Mouse (Mus musculus) gastrocnemius, adult 2 months (tissue): Measurements from ENCODE around the gene Usp39. TPM values are rescaled to one million over a fixed set of nuclear protein-coding genes. Genes with fewer than 3 reads are reported as not detected.

Experiments used
- DNase-seq: peaks from one replicate; pipeline ENCODE4 v3.0.0; 2022
- H3K27ac ChIP-seq: fragments of 200-600 bp; 2 replicates; pipeline ENCODE4 v1.8.1; 2022; ENCODE audit warnings: mild to moderate bottlenecking
- H3K4me3 ChIP-seq: fragments of 200-600 bp; 2 replicates; pipeline ENCODE4 v1.8.1; 2022; ENCODE audit warnings: mild to moderate bottlenecking, moderate library complexity
- CTCF ChIP-seq: fragments of 200-600 bp; IDR thresholded peaks from 2 replicates; pipeline ENCODE4 v1.8.1; 2022; ENCODE audit warnings: antibody characterized with exemption, mild to moderate bottlenecking, moderate library complexity
- intact Hi-C: fragments of 180-260 bp; cut with DNase I; formaldehyde crosslinking; loops from one replicate; pipeline ENCODE4 v1.15.1; 2025
- total RNA-seq, 2 experiments: library from RNA; stranded (reverse); gene quantifications; 2 replicates each; pipeline ENCODE4 v1.2.3; 2021

The Usp39 gene
- total RNA-seq, 2 experiments from 2014 or later = 16.4 to 18.4 TPM

DNA sequence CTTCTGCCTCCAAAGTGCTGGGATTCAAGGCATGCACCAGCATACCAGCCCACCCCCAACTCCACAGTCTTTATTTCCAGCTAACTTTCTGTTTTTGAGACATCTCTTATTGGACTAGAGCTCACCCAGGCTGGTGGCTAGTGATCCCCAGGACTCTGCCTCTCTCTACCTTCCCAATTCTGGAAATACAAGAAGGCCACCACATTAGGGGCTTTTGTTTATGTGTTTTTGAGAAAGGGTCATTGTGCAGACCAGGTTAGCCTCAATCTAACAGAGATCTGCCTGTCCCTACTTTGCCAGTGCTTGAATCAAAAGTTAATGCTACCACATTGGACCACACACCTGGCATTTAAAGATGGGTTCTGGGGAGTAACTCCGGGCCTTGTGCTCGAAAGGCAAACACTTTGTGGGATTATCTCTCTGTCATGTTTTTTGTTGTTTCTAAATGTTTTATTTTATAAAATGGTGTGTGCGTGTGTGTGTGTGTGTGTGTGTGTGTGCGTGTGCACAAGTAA is 22.5 kb upstream of the Usp39 start:
- no peak overlapping the region for H3K27ac ChIP-seq
- no peak for DNase-seq

GRCm38 (mm10) chr6:72366844-72367443 is 22.0 kb upstream of the Usp39 start, which contains the start of gene Rnf181:
Rnf181 (minus strand) TSS chr6:72366956.
- Histone ChIP-seq H3K4me3 (no peak within 1 kb of the TSS), H3K27ac (no peak within 1 kb of the TSS)
- intact Hi-C loops = no loop called here
- no peak for TF ChIP-seq CTCF
- DNase-seq = no peak

More for the DNA sequence above, 22.5 kb upstream of the Usp39 start:
- no peak overlapping the region for H3K4me3 ChIP-seq
- intact Hi-C loops = no loop called here
- TF ChIP-seq CTCF = no peak

GRCm38 (mm10) chr6:72366304-72366703 is 21.3 kb upstream of the Usp39 start:
- Histone ChIP-seq H3K4me3 (no peak overlapping the region), H3K27ac (no peak overlapping the region)
- intact Hi-C loops = no loop called here
- TF ChIP-seq CTCF = no peak
- DNase-seq = no peak

DNA sequence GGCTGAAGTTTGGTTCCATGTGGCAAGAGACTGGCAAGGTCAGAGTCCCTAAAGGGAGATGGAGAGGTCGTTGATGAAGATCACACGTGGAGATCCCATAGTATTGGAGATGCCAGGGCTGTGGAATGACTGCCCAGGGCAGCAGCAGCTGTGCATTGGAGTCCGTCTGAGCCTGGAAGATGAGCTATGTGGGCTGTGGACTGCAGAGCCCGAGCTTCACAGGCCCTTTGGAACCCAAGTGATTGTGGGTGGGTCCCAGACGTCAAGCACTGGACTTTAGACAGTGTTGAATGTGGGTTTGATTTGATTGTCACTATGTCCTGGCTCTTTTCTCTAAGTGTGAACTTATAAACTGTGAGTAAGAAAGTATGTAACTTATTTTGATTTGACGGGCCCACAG is 20.0 kb upstream of the Usp39 start:
- intact Hi-C loops = no loop called here
- TF ChIP-seq CTCF = no peak
- DNase-seq = no peak
- Histone ChIP-seq H3K4me3 (no peak overlapping the region), H3K27ac (no peak overlapping the region)

- intact Hi-C loops = no loop called here
- peak; percentile 44 for TF ChIP-seq CTCF
Measured at GRCm38 (mm10) chr6:72364009-72364408, 19.0 kb upstream of the Usp39 start.

DNA sequence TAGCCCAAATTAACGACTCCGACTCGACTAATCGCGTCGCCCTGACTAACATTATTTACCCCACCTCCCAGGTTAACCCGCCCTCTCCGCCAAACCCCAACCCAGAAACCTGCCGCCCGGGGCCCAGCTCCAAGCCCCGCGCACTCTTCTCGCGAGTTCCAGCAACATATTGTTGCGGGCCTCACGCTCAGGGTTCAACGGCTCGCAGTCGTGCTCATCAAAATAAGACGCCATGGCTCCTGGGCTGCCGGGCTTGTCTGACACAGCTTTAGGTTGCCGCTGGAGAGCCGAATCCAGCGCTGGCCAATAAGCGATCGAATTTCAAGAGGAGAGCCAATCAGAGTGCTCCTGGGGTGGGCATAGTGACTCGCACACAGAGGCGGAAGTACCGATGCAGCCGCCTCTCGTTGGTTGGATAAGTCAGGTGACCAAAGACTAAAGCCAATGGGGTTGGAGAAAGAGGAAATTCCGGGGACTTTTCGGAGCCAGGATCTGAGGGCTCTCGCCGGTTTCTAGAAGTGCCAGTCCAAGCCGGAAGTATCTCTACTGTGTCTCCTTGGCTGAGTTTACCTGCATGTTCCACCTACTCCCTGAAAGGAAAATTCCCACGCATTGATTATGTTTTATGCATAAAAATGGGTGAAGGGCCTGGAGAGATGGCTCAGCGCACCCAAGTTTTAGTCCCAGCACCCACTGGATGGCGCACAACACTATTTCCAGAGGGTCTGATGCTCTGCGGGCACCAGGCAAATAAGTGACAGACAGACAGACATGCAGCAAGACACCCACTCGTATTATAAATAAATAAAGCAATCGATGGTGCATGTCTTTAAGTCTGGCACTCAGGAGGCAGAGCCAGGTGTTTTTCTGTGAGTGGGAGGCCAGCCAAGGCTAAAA is 17.4 kb upstream of the Usp39 start:
- Histone ChIP-seq H3K4me3 (peak overlapping the region; percentile 86), H3K27ac (peak overlapping the region; percentile 93)
- intact Hi-C loops = loop anchor here (2.0 kb wide), 1 partner anchor 40 kb away; no protein-coding TSS in a partner anchor
- peak; percentile 57 for TF ChIP-seq CTCF
- DNase-seq = peak; percentile 96

More at GRCm38 (mm10) chr6:72364009-72364408, 19.0 kb upstream of the Usp39 start:
- Histone ChIP-seq H3K27ac (no peak overlapping the region), H3K4me3 (no peak overlapping the region)
- no peak for DNase-seq

DNA sequence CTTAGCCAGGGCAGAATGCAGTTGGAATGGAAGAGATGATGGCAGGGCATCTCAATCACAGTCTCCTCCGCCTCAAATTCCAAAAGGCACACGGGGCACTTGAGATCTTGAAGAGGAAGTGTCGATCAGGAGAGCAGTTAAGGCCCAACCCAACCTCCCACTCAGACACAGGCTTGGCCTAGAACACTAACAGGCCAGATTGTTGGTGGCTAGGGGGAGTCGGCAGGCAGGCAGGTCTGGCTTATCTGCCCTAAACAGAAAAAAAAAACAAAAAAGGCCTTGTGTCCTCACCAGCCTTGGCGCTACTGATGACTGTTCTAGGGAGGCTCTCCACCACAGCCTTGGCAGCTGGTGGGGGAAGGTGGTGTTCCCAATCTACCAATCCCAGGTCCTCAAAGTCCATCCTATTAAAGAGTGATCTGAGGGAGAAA is 16.2 kb upstream of the Usp39 start:
- Histone ChIP-seq H3K4me3 (peak overlapping the region; percentile 86), H3K27ac (no peak overlapping the region)
- no peak for DNase-seq
- no peak for TF ChIP-seq CTCF
- intact Hi-C loops = no loop called here

GRCm38 (mm10) chr6:72360599-72360935 is 15.6 kb upstream of the Usp39 start:
- no peak for TF ChIP-seq CTCF
- no peak for DNase-seq
- Histone ChIP-seq H3K27ac (0 out of 2 replicates have a peak overlapping the region, but pooled peaks have one; percentile 25), H3K4me3 (no peak overlapping the region; the same call in 1 of the 2 replicates)
- intact Hi-C loops = no loop called here

DNA sequence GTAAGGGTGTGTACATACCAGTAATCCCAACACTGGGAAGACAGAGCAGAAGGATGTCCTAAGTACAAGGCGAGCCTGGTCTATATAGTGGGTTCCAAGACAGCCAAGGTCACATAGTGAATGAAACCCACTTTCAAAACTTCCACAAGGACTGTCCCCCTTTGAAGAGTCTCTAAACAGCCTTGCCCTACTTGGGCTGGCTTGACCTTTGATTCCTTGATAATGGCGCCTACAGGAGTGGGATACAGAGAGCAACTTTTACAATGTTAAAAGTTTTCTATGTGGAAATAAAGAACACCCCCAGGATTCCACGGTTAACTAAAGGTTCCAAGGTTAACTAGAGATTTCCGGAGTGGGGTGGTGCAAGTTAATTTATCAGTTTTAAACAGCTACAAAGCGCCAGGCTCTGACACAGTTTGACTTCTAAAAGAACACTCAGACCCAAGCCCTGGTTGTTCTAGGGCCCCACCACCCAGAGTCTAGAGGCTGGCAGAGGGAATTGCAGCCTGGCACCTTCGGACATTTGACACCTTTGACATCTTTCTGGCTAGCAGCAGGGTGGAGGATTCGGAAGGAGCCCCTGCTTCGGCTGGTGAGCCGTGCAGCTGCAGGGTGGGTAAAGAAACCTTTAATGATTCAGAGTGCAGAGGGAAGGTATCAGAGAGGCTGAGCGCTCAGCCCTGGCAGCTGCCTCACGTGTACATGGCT is 15.1 kb upstream of the Usp39 start:
- Histone ChIP-seq H3K4me3 (no peak overlapping the region), H3K27ac (0 out of 2 replicates have a peak overlapping the region, but pooled peaks have one; percentile 25)
- intact Hi-C loops = no loop called here
- TF ChIP-seq CTCF = peak; percentile 10; the same call in 1 of the 2 replicates
- no peak for DNase-seq

- Histone ChIP-seq H3K4me3 (no peak overlapping the region), H3K27ac (no peak overlapping the region)
- no peak for TF ChIP-seq CTCF
- intact Hi-C loops = no loop called here
- no peak for DNase-seq
Measured at GRCm38 (mm10) chr6:72359343-72359742, 14.4 kb upstream of the Usp39 start.

DNA sequence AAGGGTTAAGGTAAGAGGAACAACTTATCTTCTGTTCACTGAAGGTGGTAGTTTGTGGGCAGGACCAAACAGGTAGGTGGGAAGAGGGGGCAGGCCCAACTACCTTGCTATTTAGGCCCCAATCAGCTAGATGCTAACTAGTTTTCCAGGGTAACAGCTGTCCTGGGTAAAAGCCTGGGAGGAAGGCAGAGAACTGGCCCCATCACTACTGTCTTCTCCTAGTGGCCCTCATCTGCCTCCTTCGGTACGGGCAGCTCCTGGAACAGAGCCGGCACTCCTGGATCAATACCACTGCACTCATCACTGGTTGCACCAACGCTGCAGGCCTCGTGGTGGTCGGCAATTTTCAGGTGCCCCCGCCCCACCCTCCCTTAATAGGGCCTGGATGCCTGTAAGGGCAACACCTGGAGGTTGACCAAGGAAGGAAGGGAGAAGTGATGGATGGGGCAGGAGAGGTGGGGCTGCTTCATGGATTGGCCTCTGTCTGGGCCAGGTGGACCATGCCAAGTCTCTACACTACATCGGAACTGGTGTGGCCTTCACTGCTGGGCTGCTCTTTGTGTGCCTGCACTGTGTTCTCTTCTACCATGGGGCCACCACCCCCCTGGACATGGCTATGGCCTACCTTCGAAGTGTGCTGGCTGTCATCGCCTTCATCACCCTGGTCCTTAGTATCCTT is 13.2 kb upstream of the Usp39 start:
- no peak for TF ChIP-seq CTCF
- intact Hi-C loops = no loop called here
- no peak overlapping the region for H3K27ac ChIP-seq
- no peak for DNase-seq
- no peak overlapping the region for H3K4me3 ChIP-seq
